Mouse (Mus musculus): ENCODE data around the gene Cd164l2. TPM values are rescaled to one million over a fixed set of nuclear protein-coding genes. Genes with fewer than 3 reads are reported as not detected.

The Cd164l2 gene
- polyA plus RNA-seq, 1 experiment from 2014 or later, result 5.0 TPM

GRCm38 (mm10) chr4:133194482-133194881 lies 17.4 kb upstream of the Cd164l2 start:
- no peak overlapping the region for H3K4me2 ChIP-seq
- ATAC-seq (ENCODE audit: insufficient read depth) (no peak), DNase-seq (no peak)

GRCm38 (mm10) chr4:133195014-133195413 lies 16.9 kb upstream of the Cd164l2 start:
- Histone ChIP-seq H3K27ac (ENCODE audit: low read depth) (no peak overlapping the region), H3K27me3 (ENCODE audit: insufficient read depth, low read length) (no peaks in the 10 kb centered on the region), H3K9me3 (ENCODE audit: low read depth, low read length) (no peaks in the 10 kb centered on the region), H3K4me2 (no peak overlapping the region), H3K9ac (no peak overlapping the region), H3K36me3 (ENCODE audit: insufficient read depth) (peaks cover 72% of the 10 kb centered on the region), H3K4me3 (ENCODE audit: low read depth, low read length) (no peak overlapping the region), H3K4me1 (ENCODE audit: insufficient read depth) (peaks cover 20% of the 10 kb centered on the region)
- TF ChIP-seq CTCF (IDR thresholded peaks at IDR 0.05; ENCODE audit: low read depth), result no peak
- ATAC-seq (ENCODE audit: insufficient read depth) (no peak), DNase-seq (no peak)
- WGBS, result 65% methylated on average over 4 of the region's 4 CpGs

More at GRCm38 (mm10) chr4:133194482-133194881, 17.4 kb upstream of the Cd164l2 start:
- Histone ChIP-seq H3K27me3 (ENCODE audit: insufficient read depth, low read length) (no peaks in the 10 kb centered on the region), H3K9ac (no peak overlapping the region), H3K27ac (ENCODE audit: low read depth) (no peak overlapping the region), H3K9me3 (ENCODE audit: low read depth, low read length) (no peaks in the 10 kb centered on the region), H3K36me3 (ENCODE audit: insufficient read depth) (peaks cover 77% of the 10 kb centered on the region), H3K4me1 (ENCODE audit: insufficient read depth) (peaks cover 17% of the 10 kb centered on the region), H3K4me3 (ENCODE audit: low read depth, low read length) (no peak overlapping the region)
- TF ChIP-seq CTCF (IDR thresholded peaks at IDR 0.05; ENCODE audit: low read depth), result no peak
- WGBS, result 77% methylated on average over 11 of the region's 11 CpGs

- peaks cover 27% of the 10 kb centered on the region for H3K4me1 ChIP-seq (ENCODE audit: insufficient read depth)
- H3K4me2 ChIP-seq, result no peak overlapping the region
- TF ChIP-seq CTCF (IDR thresholded peaks at IDR 0.05; ENCODE audit: low read depth), result no peak
- peaks cover 61% of the 10 kb centered on the region for H3K36me3 ChIP-seq (ENCODE audit: insufficient read depth)
- H3K9ac ChIP-seq, result no peak overlapping the region
- no peak for DNase-seq
- ATAC-seq (ENCODE audit: insufficient read depth), result no peak
- no peaks in the 10 kb centered on the region for H3K27me3 ChIP-seq (ENCODE audit: insufficient read depth, low read length)
- WGBS, result 89% methylated on average over 2 of the region's 2 CpGs
- H3K4me3 ChIP-seq (ENCODE audit: low read depth, low read length), result no peak overlapping the region
- no peak overlapping the region for H3K27ac ChIP-seq (ENCODE audit: low read depth)
- H3K9me3 ChIP-seq (ENCODE audit: low read depth, low read length), result no peaks in the 10 kb centered on the region
These were observed 15.8 kb upstream of the Cd164l2 start for GRCm38 (mm10) chr4:133196136-133196535.

GRCm38 (mm10) chr4:133196852-133197251 lies 15.1 kb upstream of the Cd164l2 start:
- 43% methylated on average over 7 of the region's 7 CpGs for WGBS
- no peak overlapping the region for H3K4me3 ChIP-seq (ENCODE audit: low read depth, low read length)
- DNase-seq (no peak), ATAC-seq (ENCODE audit: insufficient read depth) (no peak)
- TF ChIP-seq CTCF (IDR thresholded peaks at IDR 0.05; ENCODE audit: low read depth), result no peak
- no peak overlapping the region for H3K27ac ChIP-seq (ENCODE audit: low read depth)
- no peaks in the 10 kb centered on the region for H3K27me3 ChIP-seq (ENCODE audit: insufficient read depth, low read length)
- H3K9ac ChIP-seq, result no peak overlapping the region
- no peak overlapping the region for H3K4me2 ChIP-seq
- H3K4me1 ChIP-seq (ENCODE audit: insufficient read depth), result peaks cover 27% of the 10 kb centered on the region
- peaks cover 54% of the 10 kb centered on the region for H3K36me3 ChIP-seq (ENCODE audit: insufficient read depth)
- no peaks in the 10 kb centered on the region for H3K9me3 ChIP-seq (ENCODE audit: low read depth, low read length)

GRCm38 (mm10) chr4:133197355-133197754 lies 14.6 kb upstream of the Cd164l2 start:
- WGBS, result 32% methylated on average over 5 of the region's 5 CpGs
- Histone ChIP-seq H3K9me3 (ENCODE audit: low read depth, low read length) (no peaks in the 10 kb centered on the region), H3K4me2 (no peak overlapping the region), H3K27me3 (ENCODE audit: insufficient read depth, low read length) (no peaks in the 10 kb centered on the region), H3K9ac (peak overlapping the region; percentile 34), H3K27ac (ENCODE audit: low read depth) (peak overlapping the region; percentile 71; the same call in 1 of the 2 replicates), H3K4me1 (ENCODE audit: insufficient read depth) (peaks cover 27% of the 10 kb centered on the region), H3K4me3 (ENCODE audit: low read depth, low read length) (no peak overlapping the region), H3K36me3 (ENCODE audit: insufficient read depth) (peaks cover 49% of the 10 kb centered on the region)
- ATAC-seq (ENCODE audit: insufficient read depth), result no peak
- TF ChIP-seq CTCF (IDR thresholded peaks at IDR 0.05; ENCODE audit: low read depth), result no peak
- DNase-seq, result no peak

GRCm38 (mm10) chr4:133197801-133198286 lies 14.1 kb upstream of the Cd164l2 start:
- H3K4me2 ChIP-seq, result no peak overlapping the region
- peak; percentile 45 for DNase-seq
- H3K36me3 ChIP-seq (ENCODE audit: insufficient read depth), result peaks cover 44% of the 10 kb centered on the region
- H3K27ac ChIP-seq (ENCODE audit: low read depth), result peak overlapping the region; percentile 71; the same call in 1 of the 2 replicates
- no peaks in the 10 kb centered on the region for H3K27me3 ChIP-seq (ENCODE audit: insufficient read depth, low read length)
- 32% methylated on average over 13 of the region's 13 CpGs for WGBS
- peak overlapping the region; percentile 34; the same call in 1 of the 2 replicates for H3K9ac ChIP-seq
- H3K4me3 ChIP-seq (ENCODE audit: low read depth, low read length), result no peak overlapping the region
- 0 out of 2 replicates have a peak, but pooled peaks have one; percentile 3 for ATAC-seq (ENCODE audit: insufficient read depth)
- no peak for TF ChIP-seq CTCF (IDR thresholded peaks at IDR 0.05; ENCODE audit: low read depth)
- peaks cover 27% of the 10 kb centered on the region for H3K4me1 ChIP-seq (ENCODE audit: insufficient read depth)
- H3K9me3 ChIP-seq (ENCODE audit: low read depth, low read length), result no peaks in the 10 kb centered on the region

- Histone ChIP-seq H3K4me1 (ENCODE audit: insufficient read depth) (peaks cover 27% of the 10 kb centered on the region), H3K27ac (ENCODE audit: low read depth) (peak overlapping the region; percentile 71), H3K9ac (peak overlapping the region; percentile 7; the same call in 1 of the 2 replicates), H3K4me2 (0 out of 2 replicates have a peak overlapping the region, but pooled peaks have one; percentile 7), H3K9me3 (ENCODE audit: low read depth, low read length) (no peaks in the 10 kb centered on the region), H3K27me3 (ENCODE audit: insufficient read depth, low read length) (no peaks in the 10 kb centered on the region), H3K4me3 (ENCODE audit: low read depth, low read length) (no peak overlapping the region), H3K36me3 (ENCODE audit: insufficient read depth) (peaks cover 37% of the 10 kb centered on the region)
- peak; percentile 74 for DNase-seq
- ATAC-seq (ENCODE audit: insufficient read depth), result peak; percentile 30
- no peak for TF ChIP-seq CTCF (IDR thresholded peaks at IDR 0.05; ENCODE audit: low read depth)
- 22% methylated on average over 19 of the region's 19 CpGs for WGBS
These were observed 13.4 kb upstream of the Cd164l2 start for GRCm38 (mm10) chr4:133198337-133199180.
